Mouse (Mus musculus) hindbrain, embryonic 12.5 days (tissue): ENCODE results near the gene Muc20. TPM values are rescaled to one million over a fixed set of nuclear protein-coding genes. Genes with fewer than 3 reads are reported as not detected.

ENCODE experiments used
- ATAC-seq: fragments of 200-750 bp; cut with Nextera tagmentation; 2 replicates; pipeline ENCODE4 v1.8.0; 2017; ENCODE audit warnings: moderate TSS enrichment; ENCODE audit not compliant: low FRiP score
- H3K27ac ChIP-seq: fragments of 300-500 bp; sonication (generic); 2 replicates; pipeline ENCODE4 v1.5.1; 2016; ENCODE audit warnings: mild to moderate bottlenecking
- H3K27me3 ChIP-seq: fragments of 300-500 bp; sonication (generic); 2 replicates; pipeline ENCODE4 v1.6.1; 2016; ENCODE audit warnings: mild to moderate bottlenecking
- H3K36me3 ChIP-seq: fragments of 300-500 bp; sonication (generic); 2 replicates; pipeline ENCODE4 v1.6.1; 2016; ENCODE audit warnings: mild to moderate bottlenecking
- H3K4me1 ChIP-seq: fragments of 300-500 bp; sonication (generic); 2 replicates; pipeline ENCODE4 v1.6.1; 2016
- H3K4me2 ChIP-seq: fragments of 300-500 bp; sonication (generic); replicated peaks from 2 replicates; pipeline ENCODE4 v1.6.1; 2016; ENCODE audit warnings: mild to moderate bottlenecking
- H3K4me3 ChIP-seq: fragments of 300-500 bp; sonication (generic); 2 replicates; pipeline ENCODE4 v1.5.1; 2016; ENCODE audit warnings: mild to moderate bottlenecking
- H3K9ac ChIP-seq: fragments of 300-500 bp; sonication (generic); 2 replicates; pipeline ENCODE4 v1.6.1; 2016; ENCODE audit warnings: mild to moderate bottlenecking, moderate library complexity
- H3K9me3 ChIP-seq: fragments of 300-500 bp; sonication (generic); replicated peaks from 2 replicates; pipeline ENCODE4 v1.6.1; 2016; ENCODE audit warnings: mild to moderate bottlenecking
- WGBS: fragments of 180-500 bp; shearing (Covaris S2); methylation state at CpG from one replicate; pipeline ENCODE4 v1.1.7; 2016; 5-methylcytosine and 5-hydroxymethylcytosine counted together
- polyA plus RNA-seq: library from polyadenylated mRNA; unstranded; fragments of >200 nt; fragmentation: Nextera tagmentation; extraction: Ambion mirVana; gene quantifications from 2 replicates; pipeline ENCODE4 v1.2.1, GENCODE M21; 2016

Gene Muc20
- polyA plus RNA-seq, 1 experiment from 2014 or later = 0.06 TPM

- H3K9me3 ChIP-seq = no peaks in the 10 kb centered on the region
- peaks cover 12% of the 10 kb centered on the region for H3K4me1 ChIP-seq
- H3K36me3 ChIP-seq = no peaks in the 10 kb centered on the region
- no peaks in the 10 kb centered on the region; the same call in 1 of the 2 replicates for H3K27me3 ChIP-seq
- peak overlapping the region; percentile 44 for H3K4me2 ChIP-seq
- H3K9ac ChIP-seq = peak overlapping the region; percentile 46; the same call in 1 of the 2 replicates
- ATAC-seq = no peak
- H3K4me3 ChIP-seq = peak overlapping the region; percentile 19
- no peak overlapping the region for H3K27ac ChIP-seq
- WGBS = 30% methylated on average over 14 of the region's 14 CpGs
These were observed 17.3 kb upstream of the Muc20 start for GRCm38 (mm10) chr16:32814539-32814938.

GRCm38 (mm10) chr16:32813771-32814170 is 16.5 kb upstream of the Muc20 start:
- H3K9me3 ChIP-seq = no peaks in the 10 kb centered on the region
- peaks cover 12% of the 10 kb centered on the region for H3K4me1 ChIP-seq
- H3K4me3 ChIP-seq = no peak overlapping the region
- 70% methylated on average over 3 of the region's 3 CpGs for WGBS
- H3K4me2 ChIP-seq = no peak overlapping the region
- H3K36me3 ChIP-seq = no peaks in the 10 kb centered on the region
- no peak for ATAC-seq
- H3K27ac ChIP-seq = no peak overlapping the region
- no peak overlapping the region for H3K9ac ChIP-seq
- H3K27me3 ChIP-seq = no peaks in the 10 kb centered on the region; the same call in 1 of the 2 replicates

- H3K9ac ChIP-seq = no peak overlapping the region
- H3K9me3 ChIP-seq = no peaks in the 10 kb centered on the region
- ATAC-seq = no peak
- peaks cover 12% of the 10 kb centered on the region for H3K4me1 ChIP-seq
- H3K36me3 ChIP-seq = no peaks in the 10 kb centered on the region
- H3K4me2 ChIP-seq = no peak overlapping the region; the same call in 1 of the 2 replicates
- WGBS = 43% methylated on average over 9 of the region's 9 CpGs
- no peak overlapping the region for H3K4me3 ChIP-seq
- no peaks in the 10 kb centered on the region; the same call in 1 of the 2 replicates for H3K27me3 ChIP-seq
- H3K27ac ChIP-seq = no peak overlapping the region
These were observed 16.1 kb upstream of the Muc20 start for GRCm38 (mm10) chr16:32813362-32813761.

- WGBS = 3% methylated on average over 9 of the region's 9 CpGs
- Histone ChIP-seq H3K4me1 (peaks cover 12% of the 10 kb centered on the region), H3K9me3 (no peaks in the 10 kb centered on the region), H3K4me3 (no peak overlapping the region), H3K4me2 (no peak overlapping the region; the same call in 1 of the 2 replicates), H3K27me3 (no peaks in the 10 kb centered on the region; the same call in 1 of the 2 replicates), H3K9ac (no peak overlapping the region), H3K36me3 (no peaks in the 10 kb centered on the region), H3K27ac (no peak overlapping the region)
- ATAC-seq = no peak
These were observed 15.7 kb upstream of the Muc20 start for GRCm38 (mm10) chr16:32812888-32813361.

- H3K36me3 ChIP-seq = no peaks in the 10 kb centered on the region
These were observed 13.1 kb upstream of the Muc20 start, which contains the start of gene Smbd1 for GRCm38 (mm10) chr16:32810321-32810720. Smbd1 (minus strand) TSS chr16:32810477.

GRCm38 (mm10) chr16:32807408-32808185 is 10.4 kb upstream of the Muc20 start:
- H3K4me1 ChIP-seq = 0 out of 2 replicates have a peak, but pooled peaks cover 5% of the 10 kb centered on the region
- ATAC-seq = no peak
- WGBS = 54% methylated on average over 8 of the region's 8 CpGs
- no peaks in the 10 kb centered on the region for H3K36me3 ChIP-seq
- no peak overlapping the region for H3K4me3 ChIP-seq
- no peak overlapping the region for H3K9ac ChIP-seq
- H3K9me3 ChIP-seq = no peaks in the 10 kb centered on the region
- H3K4me2 ChIP-seq = no peak overlapping the region
- no peak overlapping the region for H3K27ac ChIP-seq
- 0 out of 2 replicates have a peak, but pooled peaks cover 2% of the 10 kb centered on the region for H3K27me3 ChIP-seq

More at GRCm38 (mm10) chr16:32810321-32810720, 13.1 kb upstream of the Muc20 start, which contains the start of gene Smbd1:
- ATAC-seq = no peak
- Histone ChIP-seq H3K4me3 (no peak within 1 kb of the TSS), H3K4me1 (peaks cover 17% of the 10 kb centered on the region), H3K9me3 (no peaks in the 10 kb centered on the region), H3K27me3 (peaks cover 2% of the 10 kb centered on the region; the same call in 1 of the 2 replicates), H3K27ac (no peak within 1 kb of the TSS), H3K4me2 (no peak within 1 kb of the TSS), H3K9ac (no peak within 1 kb of the TSS)
- WGBS = 89% methylated on average over 4 of the region's 4 CpGs

- Histone ChIP-seq H3K4me3 (no peak overlapping the region), H3K27ac (no peak overlapping the region), H3K4me2 (no peak overlapping the region), H3K4me1 (0 out of 2 replicates have a peak, but pooled peaks cover 5% of the 10 kb centered on the region), H3K36me3 (no peaks in the 10 kb centered on the region), H3K9ac (no peak overlapping the region), H3K9me3 (no peaks in the 10 kb centered on the region), H3K27me3 (0 out of 2 replicates have a peak, but pooled peaks cover 2% of the 10 kb centered on the region)
- 88% methylated on average over 7 of the region's 7 CpGs for WGBS
- no peak for ATAC-seq
These were observed 7.9 kb upstream of the Muc20 start for GRCm38 (mm10) chr16:32805151-32805550.

GRCm38 (mm10) chr16:32803901-32804300 is 6.7 kb upstream of the Muc20 start:
- Histone ChIP-seq H3K27me3 (0 out of 2 replicates have a peak, but pooled peaks cover 2% of the 10 kb centered on the region), H3K9ac (no peak overlapping the region), H3K4me3 (no peak overlapping the region), H3K4me1 (0 out of 2 replicates have a peak, but pooled peaks cover 5% of the 10 kb centered on the region), H3K27ac (no peak overlapping the region), H3K36me3 (no peaks in the 10 kb centered on the region), H3K9me3 (no peaks in the 10 kb centered on the region), H3K4me2 (no peak overlapping the region)
- ATAC-seq = no peak
- 45% methylated on average over 5 of the region's 5 CpGs for WGBS

- H3K9me3 ChIP-seq = no peaks in the 10 kb centered on the region
- WGBS = 62% methylated on average over 6 of the region's 6 CpGs
- no peak overlapping the region for H3K4me3 ChIP-seq
- 0 out of 2 replicates have a peak, but pooled peaks cover 5% of the 10 kb centered on the region for H3K4me1 ChIP-seq
- ATAC-seq = no peak
- H3K36me3 ChIP-seq = no peaks in the 10 kb centered on the region
- H3K4me2 ChIP-seq = no peak overlapping the region
- H3K27me3 ChIP-seq = 0 out of 2 replicates have a peak, but pooled peaks cover 2% of the 10 kb centered on the region
- H3K9ac ChIP-seq = no peak overlapping the region
- H3K27ac ChIP-seq = no peak overlapping the region
These were observed 6.1 kb upstream of the Muc20 start for GRCm38 (mm10) chr16:32803252-32803853.

- no peaks in the 10 kb centered on the region for H3K9me3 ChIP-seq
- H3K4me1 ChIP-seq = 0 out of 2 replicates have a peak, but pooled peaks cover 4% of the 10 kb centered on the region
- no peak overlapping the region for H3K4me2 ChIP-seq
- H3K27ac ChIP-seq = no peak overlapping the region
- ATAC-seq = no peak
- no peaks in the 10 kb centered on the region for H3K27me3 ChIP-seq
- 66% methylated on average over 14 of the region's 14 CpGs for WGBS
- no peak overlapping the region for H3K4me3 ChIP-seq
- H3K36me3 ChIP-seq = no peaks in the 10 kb centered on the region
- no peak overlapping the region for H3K9ac ChIP-seq
These were observed 384 bp downstream of the Muc20 start for GRCm38 (mm10) chr16:32796676-32797425.

- Histone ChIP-seq H3K4me2 (no peak overlapping the region), H3K9me3 (no peaks in the 10 kb centered on the region), H3K4me1 (0 out of 2 replicates have a peak, but pooled peaks cover 4% of the 10 kb centered on the region), H3K4me3 (no peak overlapping the region), H3K9ac (no peak overlapping the region), H3K36me3 (no peaks in the 10 kb centered on the region), H3K27me3 (no peaks in the 10 kb centered on the region), H3K27ac (no peak overlapping the region)
- 90% methylated on average over 1 of the region's 1 CpGs for WGBS
- no peak for ATAC-seq
These were observed 2.1 kb downstream of the Muc20 start for GRCm38 (mm10) chr16:32795177-32795576.
